18 mouse cellular contexts compared by ENCODE assay signal in the genomic region with DNA sequence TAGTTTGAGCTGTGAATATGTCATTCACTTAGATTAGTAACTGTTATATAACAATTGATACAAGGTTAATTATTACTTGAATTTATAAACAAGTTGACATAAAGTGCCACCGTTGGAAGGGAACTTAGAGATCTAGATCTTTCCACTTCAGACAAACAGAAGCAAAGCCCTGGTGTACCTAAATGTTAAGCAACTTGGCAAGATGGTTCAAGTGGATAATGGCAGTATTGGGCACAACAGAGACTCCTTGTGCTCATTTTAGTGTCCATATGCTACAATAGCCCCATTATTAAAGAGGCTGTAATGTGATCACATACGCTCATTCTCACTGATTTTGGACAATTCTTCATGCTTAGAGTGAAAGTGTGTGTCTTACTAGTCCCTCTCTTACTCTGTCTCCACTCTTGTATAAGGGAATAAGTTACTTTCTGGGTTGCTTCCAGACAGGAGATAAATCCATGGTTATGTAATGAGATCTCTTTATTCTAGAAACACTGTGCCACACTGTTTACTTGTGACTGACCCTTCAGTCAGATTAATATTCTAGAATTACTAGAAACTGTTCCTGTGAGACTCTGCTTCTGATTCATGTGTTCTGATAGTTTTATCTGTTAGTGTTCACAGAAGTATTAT.
DNase-seq lines count a peak whose midpoint lies in the region; ATAC-seq and TF ChIP-seq lines count a peak whose summit lies in the region.
"Had no signal": no experiment of that assay in that cellular context is flagged by ENCODE, and none has a peak within 500 bp of the region (broad histone marks: within the 10 kb centered on the region; RNA-seq: fewer than 3 reads in every experiment).

No protein-coding gene starts in this region.

- no peak overlapping the region for H3K4me2 ChIP-seq in liver, embryonic 11.5 days
- H3K4me2 ChIP-seq: embryonic facial prominence, embryonic 15.5 days; forebrain, embryonic 15.5 days; heart, embryonic 11.5 days; heart, embryonic 15.5 days; hindbrain, embryonic 14.5 days had no signal

- DNase-seq in kidney, adult 2 months, result peak; percentile 16
- no peak for DNase-seq in kidney, postnatal 25 days
- DNase-seq in liver, adult 2 months (ENCODE audit: extremely low read depth, low read depth, low spot score), result peak; percentile 75
- DNase-seq in liver, embryonic 11.5 days (ENCODE audit: low spot score), result no peak
- DNase-seq in brain, embryonic 14.5 days (ENCODE audit: low read depth), result peak; percentile 15
- no peak for DNase-seq in lung, postnatal 10 days
- DNase-seq in gastrocnemius, postnatal 25 days, result no peak
- DNase-seq: adrenal gland, postnatal 36 days; embryo, embryonic 11 days; heart, adult 2 months had no signal

- H3K4me3 ChIP-seq in kidney, adult 2 months (ENCODE audit: insufficient read depth, low read depth, low read length), result no peak overlapping the region
- no peak overlapping the region for H3K4me3 ChIP-seq in liver, adult 2 months (ENCODE audit: insufficient read depth, low read depth, low read length)
- no peak overlapping the region for H3K4me3 ChIP-seq in liver, embryonic 11.5 days (ENCODE audit: low read depth, low read length)
- H3K4me3 ChIP-seq: embryonic facial prominence, embryonic 15.5 days; erythroblast, embryonic 14.5 days; forebrain, embryonic 15.5 days; heart, adult 2 months; heart, embryonic 15.5 days had no signal

- H3K9ac ChIP-seq in liver, adult 2 months (ENCODE audit: low read depth, low read length), result no peak overlapping the region; the same call in 1 of the 2 replicates
- H3K9ac ChIP-seq in liver, embryonic 11.5 days (ENCODE audit: low read depth, low read length), result no peak overlapping the region
- H3K9ac ChIP-seq: embryonic facial prominence, embryonic 15.5 days; forebrain, embryonic 15.5 days; heart, embryonic 15.5 days; hindbrain, embryonic 14.5 days had no signal

- no peak for TF ChIP-seq POLR2A in kidney, adult 2 months (IDR thresholded peaks at IDR 0.05; ENCODE audit: low read depth, low read length)
- TF ChIP-seq POLR2A in liver, adult 2 months (IDR thresholded peaks at IDR 0.05; ENCODE audit: extremely low read depth, insufficient read depth, low read length), result no peak
- no peak for TF ChIP-seq POLR2A in brain, embryonic 14.5 days (IDR thresholded peaks at IDR 0.05; ENCODE audit: borderline replicate concordance, extremely low read depth, insufficient read depth, insufficient read length, poor library complexity, severe bottlenecking)

- no peaks in the 10 kb centered on the region; the same call in 1 of the 2 replicates for H3K79me2 ChIP-seq in liver, adult 2 months (ENCODE audit: control insufficient read depth, insufficient read depth, low read length)

- H3K4me1 ChIP-seq in kidney, adult 2 months (ENCODE audit: control insufficient read depth, insufficient read depth, low read length), result peaks cover 2% of the 10 kb centered on the region; the same call in 1 of the 2 replicates
- H3K4me1 ChIP-seq in liver, adult 2 months (ENCODE audit: control insufficient read depth, insufficient read depth, low read length), result peaks cover 5% of the 10 kb centered on the region; the same call in 1 of the 2 replicates
- no peaks in the 10 kb centered on the region for H3K4me1 ChIP-seq in liver, embryonic 11.5 days (replicated peaks; ENCODE audit: control insufficient read depth, insufficient read depth, low read length)
- H3K4me1 ChIP-seq: embryonic facial prominence, embryonic 15.5 days; heart, embryonic 15.5 days had no signal

- TF ChIP-seq CTCF in kidney, adult 2 months (conservative IDR thresholded peaks at IDR 0.05; ENCODE audit: insufficient read depth, insufficient read length, low read depth, low read length), result no peak
- TF ChIP-seq CTCF in liver, adult 2 months (IDR thresholded peaks at IDR 0.05; ENCODE audit: low read depth, low read length), result no peak
- no peak for TF ChIP-seq CTCF in brain, embryonic 14.5 days (IDR thresholded peaks at IDR 0.05; ENCODE audit: borderline replicate concordance, extremely low read depth, insufficient read depth, insufficient read length)

- no peak overlapping the region for H3K27ac ChIP-seq in kidney, adult 2 months (ENCODE audit: insufficient read depth, low read depth, low read length)
- H3K27ac ChIP-seq in liver, adult 2 months (replicated peaks; ENCODE audit: insufficient read depth, low read depth, low read length), result peak overlapping the region; percentile 85
- no peak overlapping the region for H3K27ac ChIP-seq in liver, embryonic 11.5 days (ENCODE audit: low read depth, low read length)
- H3K27ac ChIP-seq: embryonic facial prominence, embryonic 15.5 days; forebrain, embryonic 15.5 days; heart, adult 2 months; heart, embryonic 15.5 days; hindbrain, embryonic 14.5 days had no signal

- no peak for ATAC-seq in liver, embryonic 11.5 days (replicated peaks; ENCODE audit: low FRiP score)
- ATAC-seq: activated CD4-positive, CD25-positive, alpha-beta regulatory T cell, adult 4 months; forebrain, embryonic 15.5 days; Patski had no signal

- 60% methylated on average over 2 of the region's 2 CpGs for WGBS in kidney, adult 2 months
- 39% methylated on average over 2 of the region's 2 CpGs for WGBS in liver, adult 2 months
- WGBS in liver, embryonic 11.5 days, result 80% methylated on average over 2 of the region's 2 CpGs

- H3K9me3 ChIP-seq in liver, embryonic 11.5 days (ENCODE audit: control insufficient read depth, low read length), result no peaks in the 10 kb centered on the region
- H3K9me3 ChIP-seq: embryonic facial prominence, embryonic 15.5 days; forebrain, embryonic 15.5 days; heart, embryonic 15.5 days had no signal

- no peaks in the 10 kb centered on the region for H3K36me3 ChIP-seq in kidney, adult 2 months (ENCODE audit: control insufficient read depth, insufficient read depth, low read length)
- no peaks in the 10 kb centered on the region; the same call in 1 of the 2 replicates for H3K36me3 ChIP-seq in liver, adult 2 months (ENCODE audit: control insufficient read depth, insufficient read depth, low read length)
- no peaks in the 10 kb centered on the region for H3K36me3 ChIP-seq in liver, embryonic 11.5 days (ENCODE audit: control insufficient read depth, insufficient read depth, low read length)
- H3K36me3 ChIP-seq: embryonic facial prominence, embryonic 15.5 days; forebrain, embryonic 15.5 days; heart, embryonic 15.5 days had no signal

- H3K27me3 ChIP-seq in kidney, adult 2 months (replicated peaks; ENCODE audit: control insufficient read depth, insufficient read depth, low read length), result no peaks in the 10 kb centered on the region
- H3K27me3 ChIP-seq in liver, adult 2 months (ENCODE audit: control insufficient read depth, insufficient read depth, low read length), result no peaks in the 10 kb centered on the region
- no peaks in the 10 kb centered on the region for H3K27me3 ChIP-seq in liver, embryonic 11.5 days (replicated peaks; ENCODE audit: control insufficient read depth, insufficient read depth, low read length)
- H3K27me3 ChIP-seq: embryonic facial prominence, embryonic 15.5 days; forebrain, embryonic 15.5 days; heart, embryonic 15.5 days; Patski had no signal

Comparison
In these comparisons a context has a peak if more than half of its experiments do, and no peak if none do; other contexts are left out.
1. DNase-seq: peak in kidney, adult 2 months (single experiment), liver, adult 2 months (single experiment) and brain, embryonic 14.5 days (single experiment); none in kidney, postnatal 25 days (0 of 2), liver, embryonic 11.5 days (single experiment), lung, postnatal 10 days (single experiment) and gastrocnemius, postnatal 25 days (single experiment).